Mouse (Mus musculus): ENCODE measurements around the gene Vwa2.

DNA sequence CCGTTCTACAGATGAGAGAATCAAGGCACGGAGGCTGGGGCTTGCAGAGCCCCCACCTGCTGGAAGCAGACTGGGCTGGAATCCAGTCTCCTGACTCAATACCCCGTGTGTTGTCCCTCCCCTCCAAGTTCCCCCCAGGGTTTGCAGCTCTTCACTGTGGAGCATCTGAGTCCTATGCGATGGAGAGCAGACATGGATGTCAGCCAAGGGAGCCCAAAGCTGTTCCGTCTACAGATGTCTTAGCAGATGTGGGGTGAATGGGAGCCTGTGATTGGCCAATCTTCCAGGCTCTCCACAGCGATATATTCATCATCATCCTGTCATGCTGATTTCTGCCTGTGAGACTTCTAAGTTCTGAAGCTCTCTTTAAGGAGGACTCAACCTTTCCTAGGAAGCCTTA is 3.3 kb downstream of the Vwa2 start:
- TF ChIP-seq CTCF (IDR thresholded peaks at IDR 0.05; ENCODE audit: extremely low read depth, insufficient read depth, insufficient read length, insufficient replicate concordance), result no peak
- no peak for TF ChIP-seq POLR2A (IDR thresholded peaks at IDR 0.05; ENCODE audit: low read depth, low read length)
